ENCODE assay signal across 11 mouse cellular contexts in the genomic region with DNA sequence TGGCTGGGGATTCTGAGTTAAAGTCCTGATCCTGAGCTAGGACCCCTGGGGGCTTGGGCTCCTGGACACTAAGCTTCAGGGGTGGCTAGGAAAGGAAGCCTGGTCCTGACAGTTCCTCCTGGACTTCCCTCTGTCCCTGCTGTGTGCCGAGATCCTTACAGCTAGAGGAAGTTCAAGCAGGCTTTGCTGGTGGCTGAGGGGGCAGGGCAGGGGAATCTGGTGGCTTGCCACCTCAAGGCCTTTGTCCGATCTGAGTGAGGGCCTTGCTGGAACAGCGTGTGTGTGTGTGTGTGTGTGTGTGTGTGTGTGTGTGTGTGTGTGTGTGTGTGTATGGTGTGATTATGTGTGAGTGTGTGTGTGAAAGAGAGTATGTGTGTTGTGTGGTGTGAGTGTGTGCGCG. TPM values are rescaled to one million over a fixed set of nuclear protein-coding genes. Genes with fewer than 3 reads are reported as not detected.
DNase-seq lines count a peak whose midpoint lies in the region; ATAC-seq and TF ChIP-seq lines count a peak whose summit lies in the region.
"Had no signal": no experiment of that assay in that cellular context is flagged by ENCODE, and none has a peak within 500 bp of the region (broad histone marks: within the 10 kb centered on the region; RNA-seq: fewer than 3 reads in every experiment).

No protein-coding gene starts in this region.

- H3K36me3 ChIP-seq in lung, embryonic 15.5 days: no peaks in the 10 kb centered on the region
- 0 out of 2 replicates have a peak, but pooled peaks cover 12% of the 10 kb centered on the region for H3K36me3 ChIP-seq in forebrain, embryonic 15.5 days
- H3K36me3 ChIP-seq in midbrain, embryonic 12.5 days: peaks cover 11% of the 10 kb centered on the region
- H3K36me3 ChIP-seq: liver, embryonic 13.5 days had no signal

- H3K9me3 ChIP-seq in lung, embryonic 15.5 days: no peaks in the 10 kb centered on the region
- no peaks in the 10 kb centered on the region for H3K9me3 ChIP-seq in forebrain, embryonic 15.5 days
- no peaks in the 10 kb centered on the region for H3K9me3 ChIP-seq in midbrain, embryonic 12.5 days
- H3K9me3 ChIP-seq: liver, embryonic 13.5 days had no signal

- H3K4me2 ChIP-seq in lung, embryonic 15.5 days: no peak overlapping the region
- peak overlapping the region; percentile 11; the same call in 1 of the 2 replicates for H3K4me2 ChIP-seq in forebrain, embryonic 15.5 days (replicated peaks)
- H3K4me2 ChIP-seq in midbrain, embryonic 12.5 days (replicated peaks): 0 out of 2 replicates have a peak overlapping the region, but pooled peaks have one; percentile 14
- H3K4me2 ChIP-seq: liver, embryonic 13.5 days had no signal

- H3K27me3 ChIP-seq in lung, embryonic 15.5 days: no peaks in the 10 kb centered on the region
- no peaks in the 10 kb centered on the region for H3K27me3 ChIP-seq in forebrain, embryonic 15.5 days
- peaks cover 88% of the 10 kb centered on the region for H3K27me3 ChIP-seq in midbrain, embryonic 12.5 days

- DNase-seq in gastrocnemius, adult 2 months: no peak
- no peak for DNase-seq in gastrocnemius, postnatal 25 days
- DNase-seq in lung, postnatal 25 days (ENCODE audit: low spot score): no peak
- DNase-seq in c-Kit-positive CD71-positive TER-119-positive erythroid progenitor cells, embryonic 14.5 days (ENCODE audit: low spot score): no peak
- no peak for DNase-seq in left cerebral cortex, adult 11 months (ENCODE audit: low spot score)
- DNase-seq: liver, embryonic 13.5 days; thymus, postnatal 36 days had no signal

- intact Hi-C loops in gastrocnemius, adult 2 months (cut with DNase I): no loop called here

- ATAC-seq in lung, embryonic 15.5 days (ENCODE audit: borderline replicate concordance, extremely low read depth, low FRiP score, low TSS enrichment): no peak
- no peak for ATAC-seq in forebrain, embryonic 15.5 days (replicated peaks)
- no peak for ATAC-seq in midbrain, embryonic 12.5 days (ENCODE audit: low FRiP score, low read depth)
- ATAC-seq: CD4-positive, CD25-positive, alpha-beta regulatory T cell, adult 4 months had no signal

- peak overlapping the region; percentile 41 for H3K4me3 ChIP-seq in gastrocnemius, adult 2 months
- no peak overlapping the region for H3K4me3 ChIP-seq in lung, embryonic 15.5 days
- no peak overlapping the region for H3K4me3 ChIP-seq in forebrain, embryonic 15.5 days
- no peak overlapping the region for H3K4me3 ChIP-seq in midbrain, embryonic 12.5 days
- H3K4me3 ChIP-seq: liver, embryonic 13.5 days had no signal

- H3K27ac ChIP-seq in gastrocnemius, adult 2 months: peak overlapping the region; percentile 83
- peak overlapping the region; percentile 82 for H3K27ac ChIP-seq in lung, embryonic 15.5 days
- 0 out of 2 replicates have a peak overlapping the region, but pooled peaks have one; percentile 50 for H3K27ac ChIP-seq in forebrain, embryonic 15.5 days (replicated peaks)
- no peak overlapping the region for H3K27ac ChIP-seq in midbrain, embryonic 12.5 days (replicated peaks)
- H3K27ac ChIP-seq: liver, embryonic 13.5 days had no signal

- TF ChIP-seq CTCF in gastrocnemius, adult 2 months (IDR thresholded peaks at IDR 0.05): no peak

- no peak overlapping the region for H3K9ac ChIP-seq in lung, embryonic 15.5 days
- H3K9ac ChIP-seq in forebrain, embryonic 15.5 days (replicated peaks): no peak overlapping the region
- peak overlapping the region; percentile 28; the same call in 1 of the 2 replicates for H3K9ac ChIP-seq in midbrain, embryonic 12.5 days (replicated peaks)
- H3K9ac ChIP-seq: liver, embryonic 13.5 days had no signal

- WGBS in lung, embryonic 15.5 days: 52% methylated on average over 5 of the region's 5 CpGs
- WGBS in forebrain, embryonic 15.5 days: 29% methylated on average over 5 of the region's 5 CpGs
- 48% methylated on average over 5 of the region's 5 CpGs for WGBS in midbrain, embryonic 12.5 days

- H3K4me1 ChIP-seq in lung, embryonic 15.5 days: peaks cover 27% of the 10 kb centered on the region
- H3K4me1 ChIP-seq in forebrain, embryonic 15.5 days: peaks cover 79% of the 10 kb centered on the region
- H3K4me1 ChIP-seq in midbrain, embryonic 12.5 days: peaks cover 77% of the 10 kb centered on the region

RNA-seq across cellular contexts. Expression of a gene that starts 8.5 kb away (rescaled TPM):
- total RNA-seq in gastrocnemius, adult 2 months (2021): 1 to 10 TPM; 3.6 to 3.7 TPM
- total RNA-seq in gastrocnemius, postnatal 25 days (2021): 1 to 10 TPM; 5.3 to 5.5 TPM
- 3.0 and 3.2 TPM in 2 replicates for polyA plus RNA-seq in lung, embryonic 15.5 days (2015; fragmentation: Nextera tagmentation; extraction: Ambion mirVana)
- polyA plus RNA-seq in forebrain, embryonic 15.5 days (2015; fragmentation: Nextera tagmentation; extraction: Ambion mirVana): 16.1 and 18.0 TPM in 2 replicates
- 10.0 and 10.1 TPM in 2 replicates for polyA plus RNA-seq in midbrain, embryonic 12.5 days (2016; fragmentation: Nextera tagmentation; extraction: Ambion mirVana)
- polyA plus RNA-seq: CD4-positive, CD25-positive, alpha-beta regulatory T cell, adult 4 months had no signal

RNA-seq across cellular contexts. Expression of a gene that starts 48.0 kb away (rescaled TPM):
- total RNA-seq in gastrocnemius, adult 2 months (2021): not detected
- total RNA-seq in gastrocnemius, postnatal 25 days (2021): not detected
- polyA plus RNA-seq in lung, embryonic 15.5 days (2015; fragmentation: Nextera tagmentation; extraction: Ambion mirVana): 1.7 and 3.4 TPM in 2 replicates
- 0.20 and 0.22 TPM in 2 replicates for polyA plus RNA-seq in forebrain, embryonic 15.5 days (2015; fragmentation: Nextera tagmentation; extraction: Ambion mirVana)
- polyA plus RNA-seq in midbrain, embryonic 12.5 days (2016; fragmentation: Nextera tagmentation; extraction: Ambion mirVana): 0.51 and 0.56 TPM in 2 replicates
- polyA plus RNA-seq: CD4-positive, CD25-positive, alpha-beta regulatory T cell, adult 4 months had no signal
